Mouse (Mus musculus) embryonic facial prominence, embryonic 15.5 days (tissue): ENCODE measurements around the gene Upp2. TPM values are rescaled to one million over a fixed set of nuclear protein-coding genes. Genes with fewer than 3 reads are reported as not detected.

Experiments
- ATAC-seq: fragments of 200-750 bp; cut with Nextera tagmentation; 2 replicates; pipeline ENCODE4 v1.8.0; 2017; ENCODE audit warnings: low read depth, moderate TSS enrichment; ENCODE audit not compliant: insufficient number of reproducible peaks, low FRiP score, low TSS enrichment
- H3K27ac ChIP-seq: fragments of 300-500 bp; sonication (generic); replicated peaks from 2 replicates; pipeline ENCODE4 v1.5.1; 2015; ENCODE audit warnings: mild to moderate bottlenecking, inconsistent platforms
- H3K27me3 ChIP-seq: fragments of 300-500 bp; sonication (generic); 2 replicates; pipeline ENCODE4 v1.6.1; 2015; ENCODE audit warnings: inconsistent platforms
- H3K36me3 ChIP-seq: fragments of 300-500 bp; sonication (generic); 2 replicates; pipeline ENCODE4 v1.6.1; 2015; ENCODE audit warnings: mild to moderate bottlenecking, inconsistent platforms
- H3K4me1 ChIP-seq: fragments of 300-500 bp; sonication (generic); 2 replicates; pipeline ENCODE4 v1.6.1; 2015; ENCODE audit warnings: inconsistent platforms
- H3K4me2 ChIP-seq: fragments of 300-500 bp; sonication (generic); replicated peaks from 2 replicates; pipeline ENCODE4 v1.6.1; 2015; ENCODE audit warnings: mild to moderate bottlenecking, inconsistent platforms
- H3K4me3 ChIP-seq: fragments of 300-500 bp; sonication (generic); replicated peaks from 2 replicates; pipeline ENCODE4 v1.5.1; 2015; ENCODE audit warnings: mild to moderate bottlenecking, inconsistent platforms
- H3K9ac ChIP-seq: fragments of 300-500 bp; sonication (generic); 2 replicates; pipeline ENCODE4 v1.6.1; 2015; ENCODE audit warnings: inconsistent platforms
- H3K9me3 ChIP-seq: fragments of 300-500 bp; sonication (generic); replicated peaks from 2 replicates; pipeline ENCODE4 v1.6.1; 2016; ENCODE audit warnings: inconsistent platforms
- WGBS: fragments of 180-500 bp; shearing (Covaris S2); methylation state at CpG from one replicate; pipeline ENCODE4 v1.1.7; 2015; 5-methylcytosine and 5-hydroxymethylcytosine counted together
- polyA plus RNA-seq: library from polyadenylated mRNA; unstranded; fragments of >200 nt; fragmentation: Nextera tagmentation; extraction: Ambion mirVana; gene quantifications from 2 replicates; pipeline ENCODE4 v1.2.1, GENCODE M21; 2015

The Upp2 gene
- polyA plus RNA-seq, 1 experiment from 2014 or later: 11.0 TPM

GRCm38 (mm10) chr2:58532260-58532850 lies 34.7 kb upstream of the Upp2 start:
- Histone ChIP-seq H3K27me3 (no peaks in the 10 kb centered on the region), H3K9ac (no peak overlapping the region), H3K9me3 (no peaks in the 10 kb centered on the region), H3K27ac (peak overlapping the region; percentile 66), H3K4me2 (peak overlapping the region; percentile 36), H3K36me3 (no peaks in the 10 kb centered on the region), H3K4me1 (peaks cover 54% of the 10 kb centered on the region), H3K4me3 (0 out of 2 replicates have a peak overlapping the region, but pooled peaks have one; percentile 8)
- 14% methylated on average over 10 of the region's 10 CpGs for WGBS
- peak; percentile 83 for ATAC-seq

DNA sequence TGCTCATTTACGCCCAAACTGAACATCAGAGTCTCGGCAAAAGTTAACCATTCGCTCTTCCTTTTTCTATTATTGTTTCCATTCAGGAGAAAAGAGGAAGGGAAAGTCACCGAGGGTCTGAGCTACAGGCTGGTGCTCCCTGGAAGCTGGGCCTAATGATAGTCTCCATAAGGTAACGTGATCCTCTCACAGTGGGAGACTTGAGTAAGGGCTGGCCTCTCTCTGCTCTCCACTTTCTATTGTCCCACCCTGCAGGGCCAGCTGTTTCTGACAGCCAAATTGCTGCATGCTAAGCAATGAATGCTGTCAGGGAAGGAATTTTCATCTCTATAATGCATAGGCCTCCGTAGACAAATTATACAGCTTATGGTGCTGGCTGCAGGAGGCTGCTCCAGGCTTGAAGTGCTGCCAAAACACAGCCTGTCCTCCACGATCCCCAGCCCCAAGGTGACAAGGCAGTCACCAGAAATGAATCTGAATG lies 33.5 kb upstream of the Upp2 start:
- Histone ChIP-seq H3K4me2 (no peak overlapping the region), H3K4me1 (peaks cover 54% of the 10 kb centered on the region), H3K9ac (no peak overlapping the region), H3K9me3 (no peaks in the 10 kb centered on the region), H3K4me3 (no peak overlapping the region), H3K27ac (peak overlapping the region; percentile 65), H3K27me3 (no peaks in the 10 kb centered on the region), H3K36me3 (no peaks in the 10 kb centered on the region)
- peak; percentile 71 for ATAC-seq
- 16% methylated on average over 7 of the region's 7 CpGs for WGBS

GRCm38 (mm10) chr2:58534379-58534778 lies 32.7 kb upstream of the Upp2 start:
- whole genome bisulfite sequencing: 61% methylated on average over 4 of the region's 4 CpGs
- no peaks in the 10 kb centered on the region for H3K27me3 ChIP-seq
- H3K36me3 ChIP-seq: no peaks in the 10 kb centered on the region
- H3K4me2 ChIP-seq: no peak overlapping the region
- peaks cover 55% of the 10 kb centered on the region for H3K4me1 ChIP-seq
- H3K9me3 ChIP-seq: no peaks in the 10 kb centered on the region
- no peak overlapping the region for H3K9ac ChIP-seq
- peak overlapping the region; percentile 65; the same call in 1 of the 2 replicates for H3K27ac ChIP-seq
- no peak overlapping the region for H3K4me3 ChIP-seq
- no peak for ATAC-seq

GRCm38 (mm10) chr2:58535233-58535632 lies 31.9 kb upstream of the Upp2 start:
- no peak overlapping the region for H3K4me2 ChIP-seq
- H3K27me3 ChIP-seq: no peaks in the 10 kb centered on the region
- no peaks in the 10 kb centered on the region for H3K9me3 ChIP-seq
- WGBS: 87% methylated on average over 8 of the region's 8 CpGs
- no peak overlapping the region for H3K27ac ChIP-seq
- H3K36me3 ChIP-seq: no peaks in the 10 kb centered on the region
- no peak for ATAC-seq
- no peak overlapping the region for H3K9ac ChIP-seq
- H3K4me3 ChIP-seq: no peak overlapping the region
- H3K4me1 ChIP-seq: peaks cover 55% of the 10 kb centered on the region

DNA sequence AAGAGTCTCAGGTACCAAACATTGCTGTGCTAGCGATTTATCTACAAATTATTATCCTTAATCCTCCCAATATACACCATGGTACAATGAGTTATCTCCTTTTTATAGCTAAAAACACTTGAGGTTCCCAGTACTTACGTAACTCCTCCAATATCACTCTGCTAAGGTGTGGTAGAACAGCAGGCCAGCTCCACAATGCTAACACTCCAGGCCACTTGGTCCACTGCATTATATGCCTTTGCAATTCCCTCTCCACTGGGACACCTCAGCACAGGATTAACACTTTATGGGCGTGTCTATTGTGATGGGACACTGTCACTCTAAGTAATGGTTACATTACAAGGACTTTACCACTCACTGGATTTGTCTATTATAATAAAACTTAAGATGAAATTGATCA lies 30.3 kb upstream of the Upp2 start:
- Histone ChIP-seq H3K9ac (no peak overlapping the region), H3K9me3 (no peaks in the 10 kb centered on the region), H3K36me3 (no peaks in the 10 kb centered on the region), H3K4me2 (no peak overlapping the region), H3K27me3 (no peaks in the 10 kb centered on the region), H3K27ac (no peak overlapping the region), H3K4me3 (no peak overlapping the region), H3K4me1 (peaks cover 51% of the 10 kb centered on the region)
- no peak for ATAC-seq
- WGBS: 94% methylated on average over 3 of the region's 3 CpGs

DNA sequence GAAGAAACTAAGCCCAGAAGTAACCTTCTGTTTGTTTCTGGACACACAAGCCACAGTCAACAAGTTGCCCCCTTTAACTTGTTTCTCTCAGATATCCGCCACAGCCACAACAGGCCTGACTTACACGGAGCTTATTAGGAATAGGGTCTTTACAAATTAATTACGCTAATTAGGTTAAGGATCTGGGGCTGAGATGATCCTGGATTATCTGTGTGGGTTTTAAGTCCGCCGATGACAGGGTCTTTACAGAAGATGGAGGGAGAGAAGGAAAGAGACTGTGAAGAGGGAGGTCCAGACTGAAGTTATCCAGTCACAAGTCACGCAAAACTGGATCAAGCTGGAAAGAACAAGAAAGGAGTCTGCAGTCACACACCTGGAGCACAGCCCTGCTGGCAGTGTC lies 28.9 kb upstream of the Upp2 start:
- Histone ChIP-seq H3K27me3 (no peaks in the 10 kb centered on the region), H3K9ac (no peak overlapping the region), H3K27ac (no peak overlapping the region), H3K4me2 (no peak overlapping the region), H3K4me1 (peaks cover 39% of the 10 kb centered on the region), H3K9me3 (no peaks in the 10 kb centered on the region), H3K36me3 (no peaks in the 10 kb centered on the region), H3K4me3 (no peak overlapping the region)
- ATAC-seq: no peak
- WGBS: 84% methylated on average over 6 of the region's 6 CpGs

DNA sequence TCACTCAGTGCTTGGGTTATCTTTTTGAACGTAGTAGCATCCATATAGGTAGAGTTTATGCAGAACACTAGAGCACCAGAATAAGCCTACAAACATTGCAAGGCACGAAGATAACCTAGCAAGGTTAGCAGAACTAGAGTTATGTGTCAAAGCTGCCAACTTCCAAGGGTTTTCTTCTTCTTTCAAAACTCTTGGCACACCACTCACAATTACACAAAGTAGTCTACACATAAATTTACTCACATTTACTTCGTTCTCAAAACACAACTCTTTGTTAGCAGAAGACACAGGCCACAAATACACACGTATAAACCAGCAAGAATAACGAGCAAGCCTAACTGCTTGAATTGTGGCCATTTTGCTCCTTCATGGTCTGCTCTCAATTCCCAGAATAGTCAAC lies 23.8 kb upstream of the Upp2 start:
- Histone ChIP-seq H3K9me3 (no peaks in the 10 kb centered on the region), H3K27ac (no peak overlapping the region), H3K36me3 (no peaks in the 10 kb centered on the region), H3K4me2 (no peak overlapping the region), H3K9ac (no peak overlapping the region), H3K27me3 (no peaks in the 10 kb centered on the region), H3K4me3 (no peak overlapping the region), H3K4me1 (peaks cover 20% of the 10 kb centered on the region)
- 86% methylated on average over 5 of the region's 5 CpGs for WGBS
- no peak for ATAC-seq

DNA sequence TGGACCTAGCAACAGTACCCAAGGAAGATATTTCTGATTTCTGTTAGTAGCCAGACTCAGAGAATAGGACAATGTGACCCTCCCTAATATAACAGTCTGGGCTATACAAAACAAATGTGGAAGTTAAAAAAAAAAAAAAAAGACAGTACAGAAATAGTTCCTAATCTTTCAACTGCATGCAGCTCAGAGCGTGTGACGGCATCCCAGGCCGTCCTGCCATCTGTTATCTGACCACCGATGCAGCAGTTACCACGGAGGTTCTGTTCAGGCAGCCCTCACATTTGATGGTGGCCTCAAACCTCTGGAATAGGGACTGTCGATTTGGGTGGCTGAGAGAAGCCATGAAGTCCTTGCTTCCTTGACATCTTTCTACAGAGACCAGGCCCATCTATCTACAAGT lies 22.7 kb upstream of the Upp2 start:
- no peaks in the 10 kb centered on the region for H3K9me3 ChIP-seq
- ATAC-seq: no peak

DNA sequence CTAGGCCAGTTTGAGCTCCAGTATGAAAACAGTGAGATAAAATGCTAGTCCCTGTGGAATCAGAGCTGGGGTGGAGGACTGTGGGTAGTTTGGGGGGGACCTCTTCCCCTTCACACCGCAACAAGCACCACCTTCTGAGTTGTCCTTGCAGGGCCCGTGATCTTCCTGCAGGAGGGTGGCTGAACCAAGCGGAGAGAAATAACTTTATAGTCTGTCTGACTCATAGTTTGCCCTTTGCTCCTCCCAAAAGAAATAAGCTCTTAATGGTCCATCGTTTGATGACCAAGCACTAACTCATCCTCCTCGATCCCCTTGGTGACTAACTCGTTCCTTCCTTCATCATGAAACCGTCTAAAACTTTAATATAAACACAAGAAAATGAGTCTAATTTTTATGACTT lies 20.8 kb upstream of the Upp2 start:
- Histone ChIP-seq H3K9me3 (no peaks in the 10 kb centered on the region), H3K4me1 (peaks cover 17% of the 10 kb centered on the region), H3K27ac (no peak overlapping the region), H3K27me3 (no peaks in the 10 kb centered on the region), H3K4me3 (no peak overlapping the region), H3K4me2 (no peak overlapping the region), H3K36me3 (no peaks in the 10 kb centered on the region), H3K9ac (no peak overlapping the region)
- ATAC-seq: no peak
- WGBS: 89% methylated on average over 7 of the region's 7 CpGs

More for the DNA sequence above, 22.7 kb upstream of the Upp2 start:
- H3K4me2 ChIP-seq: no peak overlapping the region
- H3K4me1 ChIP-seq: peaks cover 15% of the 10 kb centered on the region
- H3K4me3 ChIP-seq: no peak overlapping the region
- no peaks in the 10 kb centered on the region for H3K27me3 ChIP-seq
- 91% methylated on average over 6 of the region's 6 CpGs for whole genome bisulfite sequencing
- no peak overlapping the region for H3K27ac ChIP-seq
- H3K36me3 ChIP-seq: no peaks in the 10 kb centered on the region
- H3K9ac ChIP-seq: no peak overlapping the region

- Histone ChIP-seq H3K4me1 (peaks cover 37% of the 10 kb centered on the region), H3K27ac (no peak overlapping the region), H3K9me3 (no peaks in the 10 kb centered on the region), H3K9ac (no peak overlapping the region), H3K4me2 (no peak overlapping the region), H3K4me3 (no peak overlapping the region), H3K36me3 (no peaks in the 10 kb centered on the region), H3K27me3 (no peaks in the 10 kb centered on the region)
- ATAC-seq: no peak
- WGBS: 79% methylated on average over 7 of the region's 7 CpGs
These were observed 18.2 kb upstream of the Upp2 start for GRCm38 (mm10) chr2:58548943-58549342.

GRCm38 (mm10) chr2:58549960-58550359 lies 17.1 kb upstream of the Upp2 start:
- 41% methylated on average over 6 of the region's 6 CpGs for WGBS
- no peaks in the 10 kb centered on the region for H3K27me3 ChIP-seq
- H3K9ac ChIP-seq: no peak overlapping the region
- no peak overlapping the region for H3K4me2 ChIP-seq
- ATAC-seq: no peak
- no peak overlapping the region; the same call in 1 of the 2 replicates for H3K27ac ChIP-seq
- H3K9me3 ChIP-seq: no peaks in the 10 kb centered on the region
- peaks cover 44% of the 10 kb centered on the region for H3K4me1 ChIP-seq
- H3K4me3 ChIP-seq: no peak overlapping the region
- no peaks in the 10 kb centered on the region for H3K36me3 ChIP-seq

DNA sequence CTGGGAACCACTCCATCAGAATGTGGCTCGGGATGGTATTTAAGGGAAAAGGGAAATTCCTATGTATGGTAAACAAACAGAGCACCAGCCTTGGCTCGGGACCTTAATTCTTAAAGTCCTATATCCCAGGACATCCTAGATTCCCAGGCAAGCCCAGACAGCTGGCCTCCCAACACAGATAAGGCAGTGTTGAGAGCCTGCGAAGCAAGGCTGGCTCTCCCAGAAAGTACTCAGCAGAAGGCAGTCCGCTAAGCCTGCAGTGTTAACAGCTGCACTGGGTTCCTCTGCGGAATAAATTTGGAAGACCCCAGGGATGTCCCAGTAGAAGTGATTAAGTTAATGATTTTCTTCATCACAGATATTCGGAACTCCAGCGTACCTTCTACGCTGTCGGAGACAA lies 16.6 kb upstream of the Upp2 start:
- no peak overlapping the region for H3K4me2 ChIP-seq
- no peaks in the 10 kb centered on the region for H3K27me3 ChIP-seq
- H3K4me3 ChIP-seq: no peak overlapping the region
- peaks cover 46% of the 10 kb centered on the region for H3K4me1 ChIP-seq
- WGBS: 51% methylated on average over 9 of the region's 9 CpGs
- ATAC-seq: no peak; the same call in 1 of the 2 replicates
- H3K27ac ChIP-seq: no peak overlapping the region
- H3K9me3 ChIP-seq: no peaks in the 10 kb centered on the region
- no peak overlapping the region for H3K9ac ChIP-seq
- H3K36me3 ChIP-seq: no peaks in the 10 kb centered on the region
